In the genomic region with DNA sequence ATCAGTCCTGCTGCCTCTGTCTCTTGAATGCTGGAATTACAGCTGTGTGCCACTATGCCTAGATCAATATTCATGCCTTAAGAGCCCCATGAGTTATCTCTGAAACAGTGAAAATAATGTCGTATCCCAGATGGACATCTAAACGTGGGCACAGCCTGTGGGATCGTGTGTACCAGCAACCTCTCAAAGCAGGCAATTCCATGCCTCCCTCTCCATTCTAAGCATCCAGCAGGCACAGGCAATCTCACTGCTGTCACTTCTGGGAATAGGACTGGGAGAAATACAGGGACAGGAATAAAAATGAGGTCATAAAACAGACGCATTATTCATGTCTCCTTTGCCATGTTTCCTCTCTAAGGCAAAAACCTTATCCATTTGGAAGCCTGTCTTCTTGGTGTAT, we compare ENCODE assay signal across 19 mouse cellular contexts. TPM values are rescaled to one million over a fixed set of nuclear protein-coding genes. Genes with fewer than 3 reads are reported as not detected.
DNase-seq lines count a peak whose midpoint lies in the region; ATAC-seq and TF ChIP-seq lines count a peak whose summit lies in the region.
"Had no signal": no experiment of that assay in that cellular context is flagged by ENCODE, and none has a peak within 500 bp of the region (broad histone marks: within the 10 kb centered on the region; RNA-seq: fewer than 3 reads in every experiment).

No protein-coding gene starts in this region.

- no peak overlapping the region for H3K9ac ChIP-seq in heart, adult 2 months (ENCODE audit: low read depth, low read length)
- no peak overlapping the region for H3K9ac ChIP-seq in midbrain, embryonic 14.5 days (replicated peaks; ENCODE audit: low read length)
- H3K9ac ChIP-seq in midbrain, embryonic 13.5 days (replicated peaks), result no peak overlapping the region
- H3K9ac ChIP-seq: embryonic facial prominence, embryonic 13.5 days; forebrain, embryonic 12.5 days; heart, embryonic 12.5 days; hindbrain, embryonic 14.5 days had no signal

- peak; percentile 12 for DNase-seq in heart, adult 11 months
- no peak for DNase-seq in heart, adult 2 months
- peak; percentile 18 for DNase-seq in midbrain, embryonic 14.5 days
- DNase-seq in right cerebral cortex, adult 18-20 months, result peak; percentile 20
- no peak for DNase-seq in right cerebral cortex, postnatal 36 days (ENCODE audit: low spot score in 2 of 2)
- DNase-seq: adrenal gland, postnatal 14 days; cerebellum, adult 18-20 months; cerebellum, adult 9-11 months; cerebellum, postnatal 36 days; gastrocnemius, postnatal 10 days had no signal

- no peaks in the 10 kb centered on the region for H3K4me1 ChIP-seq in heart, adult 2 months (ENCODE audit: control insufficient read depth, insufficient read depth, low read length)
- no peaks in the 10 kb centered on the region for H3K4me1 ChIP-seq in midbrain, embryonic 14.5 days (ENCODE audit: control insufficient read depth, insufficient read depth, low read length)
- H3K4me1 ChIP-seq in midbrain, embryonic 13.5 days (replicated peaks), result 0 out of 2 replicates have a peak, but pooled peaks cover 2% of the 10 kb centered on the region
- H3K4me1 ChIP-seq: forebrain, embryonic 12.5 days had no signal

- intact Hi-C loops in heart, adult 2 months (cut with DNase I), result no loop called here

- H3K36me3 ChIP-seq in heart, adult 2 months (ENCODE audit: control insufficient read depth, insufficient read depth, low read length), result no peaks in the 10 kb centered on the region
- no peaks in the 10 kb centered on the region for H3K36me3 ChIP-seq in midbrain, embryonic 14.5 days (ENCODE audit: control insufficient read depth, insufficient read depth, low read length)
- H3K36me3 ChIP-seq in midbrain, embryonic 13.5 days, result no peaks in the 10 kb centered on the region
- H3K36me3 ChIP-seq: embryonic facial prominence, embryonic 13.5 days; forebrain, embryonic 12.5 days; heart, embryonic 12.5 days; hindbrain, embryonic 10.5 days had no signal

- no peak for TF ChIP-seq CTCF in heart, adult 2 months (IDR thresholded peaks at IDR 0.05)

- TF ChIP-seq POLR2A in heart, adult 2 months (IDR thresholded peaks at IDR 0.05; ENCODE audit: insufficient read depth, low read depth, low read length), result no peak

- H3K27me3 ChIP-seq in heart, adult 2 months (ENCODE audit: control insufficient read depth, insufficient read depth, low read length), result no peaks in the 10 kb centered on the region
- no peaks in the 10 kb centered on the region for H3K27me3 ChIP-seq in midbrain, embryonic 14.5 days (ENCODE audit: control insufficient read depth, insufficient read depth, low read length)
- no peaks in the 10 kb centered on the region for H3K27me3 ChIP-seq in midbrain, embryonic 13.5 days
- H3K27me3 ChIP-seq: CH12.LX; embryonic facial prominence, embryonic 13.5 days; forebrain, embryonic 12.5 days; heart, embryonic 12.5 days had no signal

- no peak for TF ChIP-seq EP300 in heart, adult 2 months (IDR thresholded peaks at IDR 0.05; ENCODE audit: insufficient read depth, low read depth, low read length)

- no peaks in the 10 kb centered on the region for H3K9me3 ChIP-seq in midbrain, embryonic 14.5 days (ENCODE audit: control insufficient read depth, low read length)
- no peaks in the 10 kb centered on the region for H3K9me3 ChIP-seq in midbrain, embryonic 13.5 days
- H3K9me3 ChIP-seq: embryonic facial prominence, embryonic 13.5 days; forebrain, embryonic 12.5 days; heart, embryonic 12.5 days; hindbrain, embryonic 10.5 days had no signal

- ATAC-seq in midbrain, embryonic 14.5 days (ENCODE audit: low FRiP score, low TSS enrichment), result no peak
- ATAC-seq in midbrain, embryonic 13.5 days, result no peak
- ATAC-seq: activated CD4-positive, CD25-positive, alpha-beta regulatory T cell, adult 4 months; Patski had no signal

- no peak overlapping the region for H3K27ac ChIP-seq in heart, adult 2 months
- H3K27ac ChIP-seq in midbrain, embryonic 14.5 days (replicated peaks; ENCODE audit: low read depth, low read length), result no peak overlapping the region
- no peak overlapping the region for H3K27ac ChIP-seq in midbrain, embryonic 13.5 days
- H3K27ac ChIP-seq: embryonic facial prominence, embryonic 13.5 days; forebrain, embryonic 12.5 days; hindbrain, embryonic 10.5 days; hindbrain, embryonic 14.5 days had no signal

- H3K4me2 ChIP-seq in midbrain, embryonic 14.5 days (ENCODE audit: low read length), result no peak overlapping the region
- no peak overlapping the region for H3K4me2 ChIP-seq in midbrain, embryonic 13.5 days (replicated peaks)
- H3K4me2 ChIP-seq: embryonic facial prominence, embryonic 13.5 days; forebrain, embryonic 12.5 days; heart, embryonic 12.5 days; hindbrain, embryonic 14.5 days had no signal

- 62% methylated on average over 4 of the region's 4 CpGs for WGBS in heart, adult 2 months
- 55% methylated on average over 4 of the region's 4 CpGs for WGBS in midbrain, embryonic 14.5 days
- 60% methylated on average over 4 of the region's 4 CpGs for WGBS in midbrain, embryonic 13.5 days

- no peak overlapping the region for H3K4me3 ChIP-seq in heart, adult 2 months
- no peak overlapping the region for H3K4me3 ChIP-seq in midbrain, embryonic 14.5 days (replicated peaks; ENCODE audit: low read depth, low read length)
- H3K4me3 ChIP-seq in midbrain, embryonic 13.5 days (replicated peaks), result no peak overlapping the region
- H3K4me3 ChIP-seq: embryonic facial prominence, embryonic 13.5 days; forebrain, embryonic 12.5 days; heart, embryonic 12.5 days; hindbrain, embryonic 10.5 days had no signal

- no peaks in the 10 kb centered on the region for H3K79me2 ChIP-seq in heart, adult 2 months (replicated peaks; ENCODE audit: control insufficient read depth, insufficient read depth, low read length)

RNA-seq across cellular contexts. Expression of a gene that starts 25.9 kb away (rescaled TPM):
- under 1 TPM; 0.29 to 0.48 TPM for total RNA-seq in heart, adult 2 months (2021)
- 0.55 and 0.88 TPM in 2 replicates for polyA plus RNA-seq in heart, adult 2 months (2012; rRNA removed)
- 4.3 and 4.9 TPM in 2 replicates for polyA plus RNA-seq in midbrain, embryonic 14.5 days (2014; fragmentation: Nextera tagmentation; extraction: Ambion mirVana)
- polyA plus RNA-seq in midbrain, embryonic 13.5 days (2015; fragmentation: Nextera tagmentation; extraction: Ambion mirVana), result 2.2 and 3.6 TPM in 2 replicates
- total RNA-seq: CH12.LX had no signal
- polyA plus RNA-seq: Patski had no signal

Comparison
In these comparisons a context has a peak if more than half of its experiments do, and no peak if none do; other contexts are left out.
1. DNase-seq: peak in heart, adult 11 months (single experiment), midbrain, embryonic 14.5 days (single experiment) and right cerebral cortex, adult 18-20 months (single experiment); none in heart, adult 2 months (0 of 2) and right cerebral cortex, postnatal 36 days (0 of 2).